Mouse (Mus musculus) adipocyte (in vitro differentiated cells): ENCODE measurements around the gene Ptch1.

Source experiments
- DNase-seq: peaks from one replicate; pipeline ENCODE4 v3.0.0-alpha.2; 2016; ENCODE audit warnings: low spot score

Ptch1 gene

GRCm38 (mm10) chr13:63563781-63564625 is 9.4 kb downstream of the Ptch1 start:
- peak; percentile 64 for DNase-seq

- peak; percentile 60 for DNase-seq
These were observed 10.2 kb downstream of the Ptch1 start for GRCm38 (mm10) chr13:63562972-63563780.

- DNase-seq = no peak
These were observed 11.0 kb downstream of the Ptch1 start for GRCm38 (mm10) chr13:63562141-63562971.

GRCm38 (mm10) chr13:63558297-63558890 is 15.0 kb downstream of the Ptch1 start:
- DNase-seq = no peak

- peak; percentile 76 for DNase-seq
These were observed 17.0 kb downstream of the Ptch1 start for GRCm38 (mm10) chr13:63556431-63556830.

GRCm38 (mm10) chr13:63555885-63556284 is 17.5 kb downstream of the Ptch1 start:
- no peak for DNase-seq

- no peak for DNase-seq
These were observed 18.8 kb downstream of the Ptch1 start for GRCm38 (mm10) chr13:63554569-63554968.

GRCm38 (mm10) chr13:63553436-63553835 is 20.0 kb downstream of the Ptch1 start:
- DNase-seq = no peak

GRCm38 (mm10) chr13:63552291-63552932 is 21.0 kb downstream of the Ptch1 start:
- DNase-seq = no peak

- no peak for DNase-seq
These were observed 21.7 kb downstream of the Ptch1 start for GRCm38 (mm10) chr13:63551552-63552290.

- DNase-seq = no peak
These were observed 23.0 kb downstream of the Ptch1 start for GRCm38 (mm10) chr13:63550367-63550766.

- no peak for DNase-seq
These were observed 24.2 kb downstream of the Ptch1 start for GRCm38 (mm10) chr13:63549210-63549609.

GRCm38 (mm10) chr13:63548571-63548970 is 24.8 kb downstream of the Ptch1 start:
- DNase-seq = no peak

GRCm38 (mm10) chr13:63545291-63545690 is 28.1 kb downstream of the Ptch1 start:
- no peak for DNase-seq

GRCm38 (mm10) chr13:63544967-63545253 is 28.5 kb downstream of the Ptch1 start:
- no peak for DNase-seq

GRCm38 (mm10) chr13:63544119-63544966 is 29.1 kb downstream of the Ptch1 start:
- DNase-seq = no peak

- no peak for DNase-seq
These were observed 29.9 kb downstream of the Ptch1 start for GRCm38 (mm10) chr13:63543459-63543858.

- no peak for DNase-seq
These were observed 30.5 kb downstream of the Ptch1 start for GRCm38 (mm10) chr13:63542796-63543384.

- DNase-seq = no peak
These were observed 31.9 kb downstream of the Ptch1 start for GRCm38 (mm10) chr13:63541510-63541909.
